Mouse (Mus musculus) mouse trophoblast stem cell (cell line): ENCODE measurements around the gene Olfr1392.
"Not testable (repeated sequence)": the region's sequence is repeated elsewhere in the genome, so short reads cannot be mapped to it uniquely, and the experiment has no call there.

ENCODE experiments used
- in situ Hi-C, 2 experiments: fragments of 300-500 bp; cut with MseI, MboI; formaldehyde crosslinking; loops; 2 replicates in 1 of 2; 3 replicates in 1 of 2; pipeline ENCODE4 v1.15.1; 2025

The Olfr1392 gene

GRCm38 (mm10) chr11:49284982-49285381 lies at the start of gene Olfr1392:
Gene Olfr1392 (plus strand): TSS chr11:49285282.
- in situ Hi-C loops: not testable (repeated sequence)

GRCm38 (mm10) chr11:49235459-49236207 lies 49.4 kb upstream of the Olfr1392 start:
- in situ Hi-C loops: no loop called here

DNA sequence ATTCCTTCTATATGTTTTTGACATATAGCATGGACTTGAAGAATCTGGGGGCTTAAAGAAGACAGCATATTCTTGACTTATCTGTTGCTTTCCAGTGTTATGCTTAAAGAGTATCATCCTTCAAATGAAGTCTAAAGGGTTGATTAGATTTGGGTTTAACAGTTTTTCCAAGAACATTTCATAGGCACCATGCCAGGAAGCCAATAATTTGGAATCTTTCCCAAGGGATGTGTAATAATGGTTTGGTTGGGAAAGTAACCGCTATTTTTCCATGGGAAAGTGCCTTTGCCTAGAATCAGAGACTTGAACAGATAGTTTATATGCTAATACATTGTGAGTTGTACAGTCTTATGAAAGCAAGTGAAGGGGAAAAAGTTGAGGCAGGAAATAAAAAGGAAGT lies 48.2 kb upstream of the Olfr1392 start:
- in situ Hi-C loops: no loop called here

DNA sequence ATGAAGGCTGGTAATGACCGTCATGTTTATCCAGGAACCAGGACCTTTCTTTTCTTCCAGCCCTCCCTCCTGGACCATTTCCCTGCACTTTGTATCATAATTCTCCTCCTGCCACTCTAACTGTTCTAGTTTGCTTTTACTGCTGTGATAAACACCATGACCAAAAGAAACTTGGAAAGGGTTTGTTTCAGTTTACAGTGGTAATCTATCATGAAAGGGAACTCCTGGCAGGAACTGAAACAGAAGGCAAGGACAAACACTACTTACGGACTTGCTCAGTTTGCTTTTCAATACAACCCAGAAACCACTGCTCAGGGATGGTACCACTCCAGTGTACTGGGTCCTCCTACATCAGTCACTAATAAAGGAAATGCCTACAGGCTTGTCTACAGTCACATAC lies 47.5 kb upstream of the Olfr1392 start:
- in situ Hi-C loops: no loop called here

DNA sequence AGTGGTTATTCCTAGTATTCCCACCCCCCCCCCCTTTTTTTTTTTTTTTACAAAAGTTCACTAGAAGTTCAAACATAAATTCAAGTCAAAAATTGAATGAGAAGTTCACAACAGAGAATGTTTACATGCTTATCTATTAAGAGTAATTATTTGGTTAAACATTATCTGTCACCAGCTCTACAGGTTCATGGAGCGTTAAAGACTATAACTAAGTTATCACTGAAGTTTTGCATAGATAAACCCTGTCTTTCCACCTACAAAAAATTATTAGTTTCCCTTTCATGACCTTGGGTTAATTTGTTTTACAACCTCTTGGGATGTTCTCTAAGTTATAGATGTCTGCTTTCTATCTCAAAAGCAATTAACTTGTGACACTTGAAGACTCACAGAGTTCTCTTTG lies 44.8 kb upstream of the Olfr1392 start:
- in situ Hi-C loops: loop anchor here in 1 of 2 experiments (5.0 kb wide), 1 partner anchor 38 kb away; the partner anchor contains the start of gene Zfp62

DNA sequence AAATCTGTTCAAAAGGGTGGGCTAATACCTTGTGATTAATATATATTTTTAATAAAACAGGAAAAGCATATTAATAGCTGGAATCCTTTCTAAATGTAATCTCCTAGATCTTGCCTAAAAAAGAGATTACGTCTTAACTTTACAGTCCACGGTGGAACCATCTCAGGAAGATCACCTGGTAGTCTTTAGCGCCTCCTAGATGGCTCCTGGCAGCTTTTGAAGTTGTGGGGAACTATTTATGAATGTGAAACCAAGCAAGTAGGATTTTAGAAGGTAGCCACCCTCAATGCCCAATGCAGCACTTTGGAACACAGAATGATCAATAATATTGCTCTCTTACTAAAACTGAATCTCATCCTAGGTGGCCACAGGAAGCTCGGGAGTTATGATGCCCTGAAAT lies 44.2 kb upstream of the Olfr1392 start:
- in situ Hi-C loops: loop anchor here in 1 of 2 experiments (5.0 kb wide), 1 partner anchor 39 kb away; the partner anchor contains the start of gene Zfp62

- in situ Hi-C loops: loop anchor here in 1 of 2 experiments (5.0 kb wide), 1 partner anchor 39 kb away; the partner anchor contains the start of gene Zfp62
Measured at GRCm38 (mm10) chr11:49241471-49241870, 43.6 kb upstream of the Olfr1392 start.

GRCm38 (mm10) chr11:49242944-49243626 lies 42.0 kb upstream of the Olfr1392 start:
- in situ Hi-C loops: loop anchor here in 1 of 2 experiments (5.0 kb wide), 1 partner anchor 41 kb away; the partner anchor contains the start of gene Zfp62

GRCm38 (mm10) chr11:49243727-49244594 lies 41.1 kb upstream of the Olfr1392 start, which contains the start of gene Mgat1:
Gene Mgat1 (plus strand): TSS chr11:49244191.
- in situ Hi-C loops: loop anchor here in 1 of 2 experiments (5.0 kb wide), 1 partner anchor 42 kb away; the partner anchor contains the start of gene Zfp62

DNA sequence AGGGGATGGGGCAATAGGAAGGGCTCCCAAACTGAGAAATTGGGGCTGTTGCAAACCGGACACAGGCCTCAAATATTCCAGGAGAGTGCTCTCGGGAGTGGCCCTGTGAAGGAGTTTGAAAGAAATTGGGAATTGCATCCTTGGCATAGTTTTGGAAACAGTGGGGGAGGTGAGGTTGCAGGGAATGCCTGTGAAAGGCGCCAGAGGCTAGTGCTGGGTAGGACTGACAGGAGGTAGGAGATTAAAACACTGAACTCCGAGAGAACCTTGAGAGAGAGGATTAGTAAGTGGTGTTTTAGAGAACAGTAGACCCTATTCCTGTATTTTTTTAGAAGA lies 40.5 kb upstream of the Olfr1392 start:
- in situ Hi-C loops: loop anchor here in 1 of 2 experiments (5.0 kb wide), 1 partner anchor 42 kb away; the partner anchor contains the start of gene Zfp62

GRCm38 (mm10) chr11:49245176-49245575 lies 39.9 kb upstream of the Olfr1392 start:
- in situ Hi-C loops: no loop called here

DNA sequence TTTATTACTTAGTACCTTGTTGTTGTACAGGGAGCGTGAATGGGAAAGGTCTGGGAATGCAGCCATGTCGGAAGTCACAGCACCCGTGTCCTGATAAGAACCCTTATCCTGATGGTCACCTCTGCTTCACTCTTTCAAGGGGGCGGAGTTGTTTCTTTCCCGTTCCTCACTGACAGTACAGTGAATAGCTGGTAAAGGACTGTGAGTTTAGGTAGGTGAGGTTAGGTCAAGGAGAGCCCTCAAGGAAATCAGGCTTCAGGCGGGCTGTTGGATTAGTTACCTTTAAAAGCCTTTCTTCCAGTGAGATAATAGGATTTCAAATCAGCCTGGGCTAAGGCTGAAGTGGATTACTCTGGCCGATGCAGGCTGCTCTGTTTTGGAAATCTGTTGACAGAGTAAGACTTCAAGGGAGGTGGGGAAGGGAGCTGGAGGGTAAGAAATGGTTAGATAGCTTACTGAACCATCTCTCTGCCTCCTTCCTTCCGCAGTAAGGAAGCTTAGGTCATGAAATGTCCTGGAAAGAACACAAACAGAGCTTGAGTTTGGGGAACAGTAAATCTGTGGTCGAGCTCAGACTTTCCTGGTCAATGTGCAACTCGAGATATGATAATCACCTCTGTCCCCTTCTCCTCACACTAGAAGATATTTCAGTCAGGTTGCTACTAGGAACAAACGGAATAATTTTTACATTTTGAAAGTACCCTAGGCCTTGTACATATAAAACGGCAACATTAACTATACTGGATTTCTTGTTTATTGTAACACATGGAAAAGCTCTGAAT lies 39.3 kb upstream of the Olfr1392 start:
- in situ Hi-C loops: no loop called here

DNA sequence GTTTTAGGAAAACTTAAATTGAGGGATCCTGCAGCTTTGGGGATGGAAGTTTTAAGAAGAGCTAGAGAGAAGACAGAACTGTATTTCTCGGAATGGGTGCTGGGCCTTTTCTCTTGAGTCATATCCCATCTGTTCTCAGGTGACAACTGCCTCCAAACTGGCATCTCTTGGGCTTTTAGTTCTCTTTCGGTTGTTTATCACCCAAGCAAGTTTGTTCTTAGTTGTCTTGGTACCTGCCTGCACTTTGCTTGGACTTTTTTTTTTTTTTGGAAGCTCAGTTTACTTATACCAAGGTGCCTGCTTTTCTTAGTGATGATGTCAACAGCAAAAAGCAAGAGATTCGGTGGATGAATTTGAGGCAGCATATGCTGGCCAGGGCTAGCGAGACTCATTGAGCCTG lies 38.6 kb upstream of the Olfr1392 start:
- in situ Hi-C loops: no loop called here

DNA sequence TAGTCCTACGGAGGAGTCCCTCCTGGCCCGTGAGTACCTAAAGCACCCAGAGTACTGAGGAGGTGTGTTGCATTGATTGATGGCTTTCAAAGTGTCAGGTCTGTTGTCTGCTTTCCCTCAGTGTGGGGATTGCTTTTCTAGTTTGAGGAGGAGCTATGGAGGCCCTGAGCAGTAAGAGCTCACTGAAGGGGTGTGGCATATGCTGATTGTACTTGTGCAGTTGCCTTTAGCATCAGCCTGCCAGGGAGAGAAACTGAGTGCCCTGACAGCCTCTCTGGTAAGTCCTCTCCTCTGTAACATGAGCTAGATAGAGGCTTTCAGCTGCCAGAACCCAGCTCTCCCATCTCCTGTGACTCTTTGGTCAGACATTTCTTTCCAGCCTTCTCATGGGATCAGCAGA lies 37.8 kb upstream of the Olfr1392 start:
- in situ Hi-C loops: no loop called here

- in situ Hi-C loops: no loop called here
Measured at GRCm38 (mm10) chr11:49248226-49248973, 36.7 kb upstream of the Olfr1392 start.

GRCm38 (mm10) chr11:49248974-49249700 lies 35.9 kb upstream of the Olfr1392 start:
- in situ Hi-C loops: no loop called here

GRCm38 (mm10) chr11:49249811-49250421 lies 35.2 kb upstream of the Olfr1392 start:
- in situ Hi-C loops: loop anchor here in 1 of 2 experiments (10.0 kb wide), 1 partner anchor 375 kb away; the partner anchor contains the start of gene Irgm1
